Mouse (Mus musculus) adrenal gland, adult 2 months (tissue): ENCODE results near the gene Plcg2. TPM values are rescaled to one million over a fixed set of nuclear protein-coding genes. Genes with fewer than 3 reads are reported as not detected.

ENCODE experiments used
- DNase-seq: peaks from one replicate; pipeline ENCODE4 v3.0.0; 2021
- long read RNA-seq: library from polyadenylated mRNA; stranded (forward); transcript quantifications from one replicate; pipeline ENCODE4 v2.0.0, GENCODE M21; 2021
- polyA plus RNA-seq: library from polyadenylated mRNA; depleted of rRNA; stranded (reverse); fragments of >200 nt; gene quantifications from 2 replicates; pipeline ENCODE4 v1.2.3, GENCODE M21; 2012; rRNA removed
- total RNA-seq, 2 experiments: library from RNA; stranded (reverse); gene quantifications; 2 replicates each; pipeline ENCODE4 v1.2.3; 2021

Gene Plcg2
- 1 to 10 TPM; 6.1 to 7.0 TPM for total RNA-seq
- polyA plus RNA-seq = 3.1 and 4.3 TPM in 2 replicates
- long read RNA-seq, full-length matches to known transcripts = 2 of 3 reads
- long read RNA-seq, partial matches to known transcripts = 1 of 3 reads
- long read RNA-seq, other reads (novel, unspliced or antisense) = 0 of 3 reads

GRCm38 (mm10) chr8:117498179-117498914 is at the start of gene Plcg2:
Gene Plcg2, plus strand, starts transcription at chr8:117498291.
- peak; percentile 65 for DNase-seq

GRCm38 (mm10) chr8:117451072-117451471 is 47.0 kb upstream of the Plcg2 start:
- no peak for DNase-seq

GRCm38 (mm10) chr8:117453974-117454373 is 44.1 kb upstream of the Plcg2 start:
- DNase-seq = no peak

GRCm38 (mm10) chr8:117454516-117455116 is 43.5 kb upstream of the Plcg2 start:
- DNase-seq = peak; percentile 67

GRCm38 (mm10) chr8:117455701-117456100 is 42.4 kb upstream of the Plcg2 start:
- DNase-seq = no peak

- DNase-seq = no peak
Measured at GRCm38 (mm10) chr8:117458440-117458839, 39.7 kb upstream of the Plcg2 start.

GRCm38 (mm10) chr8:117462701-117463284 is 35.3 kb upstream of the Plcg2 start:
- no peak for DNase-seq

- DNase-seq = no peak
Measured at GRCm38 (mm10) chr8:117464525-117464924, 33.6 kb upstream of the Plcg2 start.

GRCm38 (mm10) chr8:117465250-117465649 is 32.8 kb upstream of the Plcg2 start:
- peak; percentile 53 for DNase-seq

- DNase-seq = no peak
Measured at GRCm38 (mm10) chr8:117467466-117467865, 30.6 kb upstream of the Plcg2 start.

- no peak for DNase-seq
Measured at GRCm38 (mm10) chr8:117469431-117470341, 28.4 kb upstream of the Plcg2 start.

- DNase-seq = peak; percentile 73
Measured at GRCm38 (mm10) chr8:117470342-117470781, 27.7 kb upstream of the Plcg2 start.

- peak; percentile 57 for DNase-seq
Measured at GRCm38 (mm10) chr8:117471174-117471573, 26.9 kb upstream of the Plcg2 start.

GRCm38 (mm10) chr8:117471655-117472054 is 26.4 kb upstream of the Plcg2 start:
- no peak for DNase-seq

GRCm38 (mm10) chr8:117472332-117472731 is 25.8 kb upstream of the Plcg2 start:
- no peak for DNase-seq

- DNase-seq = peak; percentile 91
Measured at GRCm38 (mm10) chr8:117474944-117475343, 23.1 kb upstream of the Plcg2 start.

- DNase-seq = peak; percentile 25
Measured at GRCm38 (mm10) chr8:117475819-117476218, 22.3 kb upstream of the Plcg2 start.

- DNase-seq = no peak
Measured at GRCm38 (mm10) chr8:117478082-117478481, 20.0 kb upstream of the Plcg2 start.

GRCm38 (mm10) chr8:117479996-117480395 is 18.1 kb upstream of the Plcg2 start:
- DNase-seq = no peak

GRCm38 (mm10) chr8:117480516-117480915 is 17.6 kb upstream of the Plcg2 start:
- DNase-seq = no peak

- DNase-seq = peak; percentile 28
Measured at GRCm38 (mm10) chr8:117481830-117482229, 16.3 kb upstream of the Plcg2 start.

GRCm38 (mm10) chr8:117484731-117485130 is 13.4 kb upstream of the Plcg2 start:
- DNase-seq = peak; percentile 49
